Mouse (Mus musculus): ENCODE measurements around the gene Zfp141.
A peak's percentile ranks its signal among the peaks of the same experiment; 100 is the strongest.

Zfp141 gene

DNA sequence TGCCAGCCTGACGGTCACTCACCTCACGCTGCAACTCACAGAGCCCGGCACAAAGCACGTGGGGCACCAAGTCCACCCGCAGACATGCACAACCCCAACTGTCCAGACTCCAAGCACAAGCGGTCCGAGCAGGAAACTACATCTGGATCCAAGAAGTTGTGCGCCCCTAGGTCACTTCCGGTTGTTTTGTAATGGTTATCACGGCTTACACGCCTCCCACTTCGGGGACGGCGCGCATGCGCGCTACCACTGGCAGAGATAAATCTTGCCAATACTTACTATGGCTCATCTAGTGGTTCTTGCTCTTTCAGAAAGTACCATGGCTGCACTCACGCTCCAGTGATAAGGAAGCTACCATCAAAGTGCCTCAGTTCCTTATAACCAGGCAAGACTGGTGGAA, at the start of gene Zfp141:
TSS of gene Zfp141 (minus strand) at position 153 of the 400 bp plus-strand sequence.
- peak; percentile 40 to 60 for DNase-seq (ENCODE audit: low spot score in 2 of 2)

- DNase-seq (ENCODE audit: low spot score in 2 of 2), result no peak
Observed at GRCm38 (mm10) chr7:42551766-42552165, 46.2 kb upstream of the Zfp141 start.

DNA sequence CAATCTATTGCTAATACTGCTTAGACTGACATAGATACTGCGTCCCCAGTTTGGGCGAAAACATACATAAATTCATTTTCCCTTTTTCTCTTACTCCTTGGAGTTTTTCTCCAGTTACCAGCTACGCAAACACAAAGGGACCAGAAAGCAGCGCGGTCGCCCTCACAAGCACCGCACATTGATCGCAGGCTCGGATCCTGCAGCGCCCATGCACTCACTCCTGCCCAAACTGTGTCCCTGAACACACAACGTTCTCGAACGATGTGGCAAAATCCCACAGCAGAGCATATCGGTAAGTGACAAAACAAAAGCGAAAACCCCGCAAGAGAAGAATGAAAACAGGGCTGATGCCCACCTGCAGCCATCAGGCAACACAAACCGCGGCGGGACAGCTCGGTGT, 354 bp downstream of the Zfp141 start:
- no peak for DNase-seq (ENCODE audit: low spot score in 2 of 2)

GRCm38 (mm10) chr7:42498248-42498647, 7.3 kb downstream of the Zfp141 start:
- no peak for DNase-seq (ENCODE audit: low spot score in 2 of 2)

DNA sequence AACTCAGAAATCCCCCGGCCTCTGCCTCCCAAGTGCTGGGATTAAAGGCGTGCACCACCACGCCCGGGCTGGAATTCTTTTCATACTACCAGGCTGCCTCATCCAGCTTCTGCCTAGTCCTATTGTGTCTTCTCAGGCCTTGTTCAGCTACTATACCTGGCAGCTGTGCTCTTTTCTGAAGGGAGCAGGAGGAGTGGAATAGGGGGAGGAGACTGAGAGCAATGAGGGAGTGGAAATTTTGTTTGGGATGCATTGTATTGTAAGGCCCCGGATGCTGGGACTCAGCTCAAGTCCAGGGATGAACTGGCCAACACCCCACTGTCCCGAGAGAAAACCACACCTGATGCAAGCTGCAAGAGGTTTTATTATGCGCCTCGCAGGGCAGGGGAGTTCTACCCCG, 8.2 kb downstream of the Zfp141 start:
- DNase-seq (ENCODE audit: low spot score in 2 of 2), result no peak

GRCm38 (mm10) chr7:42496202-42496601, 9.3 kb downstream of the Zfp141 start:
- DNase-seq (ENCODE audit: low spot score in 2 of 2), result no peak

- no peak for DNase-seq (ENCODE audit: low spot score in 2 of 2)
Observed at GRCm38 (mm10) chr7:42490859-42491258, 14.7 kb downstream of the Zfp141 start.

- DNase-seq (ENCODE audit: low spot score in 2 of 2), result no peak
Observed at GRCm38 (mm10) chr7:42490358-42490757, 15.2 kb downstream of the Zfp141 start.

DNA sequence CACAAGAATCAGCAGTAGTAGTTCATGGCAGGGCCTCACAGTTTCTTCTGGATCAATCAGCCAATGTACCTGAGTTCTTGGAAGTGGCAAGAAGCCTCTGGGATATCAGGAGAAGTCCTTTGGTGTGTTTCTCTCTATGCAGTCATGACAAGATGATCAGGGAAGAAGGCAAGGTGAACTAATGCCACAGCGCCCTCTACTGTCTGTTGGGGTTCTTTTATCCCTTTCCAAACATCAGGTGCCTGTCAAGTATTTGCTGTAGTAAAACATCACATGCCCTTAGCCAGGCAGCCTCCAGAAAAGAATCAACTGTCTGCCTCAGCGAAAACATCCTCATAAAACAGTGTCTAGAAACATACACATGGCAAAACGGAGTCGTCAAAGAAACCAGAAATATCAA, 50.9 kb downstream of the Zfp141 start:
- no peak for DNase-seq (ENCODE audit: low spot score in 2 of 2)

GRCm38 (mm10) chr7:42450618-42451017, 54.9 kb downstream of the Zfp141 start:
- DNase-seq (ENCODE audit: low spot score in 2 of 2), result no peak

GRCm38 (mm10) chr7:42447850-42448249, 57.7 kb downstream of the Zfp141 start, which contains the start of gene 4933421I07Rik:
Gene 4933421I07Rik (minus strand): TSS chr7:42448120.
- no peak for DNase-seq (ENCODE audit: low spot score in 2 of 2)

DNA sequence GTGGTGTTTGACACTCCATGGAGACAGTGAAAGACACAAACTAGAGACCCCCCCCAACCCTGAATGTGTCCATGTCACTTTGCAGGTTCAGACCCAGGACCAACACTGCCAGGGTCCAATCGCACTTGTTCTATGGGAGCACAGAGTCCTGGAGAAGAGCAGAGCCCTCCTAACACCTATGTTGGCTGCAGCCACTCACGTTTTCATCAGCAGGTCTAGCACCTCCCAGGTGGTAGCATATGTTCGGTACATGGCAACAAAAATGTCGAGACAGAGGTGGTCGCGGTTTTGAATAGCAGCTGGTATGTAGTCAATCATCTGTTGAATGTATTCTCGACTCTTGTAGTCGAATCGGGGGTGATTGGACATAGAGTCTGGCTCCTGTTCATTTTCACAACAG, 58.2 kb downstream of the Zfp141 start:
- no peak for DNase-seq (ENCODE audit: low spot score in 2 of 2)
